Mouse (Mus musculus) monocyte, adult 59 days (primary cell): Measurements from ENCODE around the gene Grk6. TPM values are rescaled to one million over a fixed set of nuclear protein-coding genes. Genes with fewer than 3 reads are reported as not detected.

ENCODE experiments used
- total RNA-seq, 2 experiments: library from RNA; stranded (reverse); gene quantifications; one replicate each; pipeline ENCODE4 v1.2.4; 2023

Grk6 gene
- 100 to 1,000 TPM; 149 to 155 TPM for total RNA-seq

DNA sequence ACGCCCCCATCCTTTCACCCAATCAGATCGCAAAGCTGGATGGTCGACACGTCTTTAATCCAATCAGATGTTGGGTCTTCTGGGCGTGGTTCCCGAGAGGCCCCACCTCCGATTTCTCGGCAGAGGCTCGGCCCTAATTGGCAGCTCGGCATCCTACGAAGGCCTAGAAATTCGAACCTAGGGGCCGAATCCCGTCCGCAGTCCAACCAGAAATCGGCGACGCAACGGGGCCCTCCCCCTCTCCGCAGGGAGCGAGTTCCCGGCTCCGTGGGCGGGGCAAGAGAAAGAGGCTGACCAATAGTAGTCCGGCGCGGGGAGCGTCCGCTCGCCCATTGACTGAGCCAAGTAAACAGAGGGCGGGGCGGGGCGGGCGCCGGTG, at the start of gene Grk6:
TSS of gene Grk6 (plus strand) at position 136 of the 379 bp plus-strand sequence.

DNA sequence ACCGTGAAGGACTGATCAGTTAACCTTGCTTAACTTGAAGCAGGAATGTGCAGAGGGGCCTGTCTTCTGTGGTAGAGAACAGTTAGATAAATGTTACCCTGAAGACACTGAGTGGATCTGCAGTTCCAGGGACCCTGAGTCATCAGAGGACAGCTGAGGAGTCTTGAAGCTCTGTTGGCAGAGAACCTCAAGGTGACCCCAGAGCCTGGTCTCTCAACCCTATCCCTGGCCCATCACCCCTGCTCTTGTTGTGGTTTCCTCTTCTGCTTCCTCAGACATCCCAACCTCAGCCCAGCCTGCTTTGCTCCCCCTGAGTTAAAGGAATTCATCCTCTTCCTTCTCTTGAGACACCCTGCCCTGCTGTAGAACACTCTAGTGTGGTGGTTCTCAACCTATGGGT, 46.8 kb upstream of the Grk6 start, which contains the start of gene Slc34a1:
TSS of gene Slc34a1 (plus strand) at position 100 of the 400 bp plus-strand sequence.

DNA sequence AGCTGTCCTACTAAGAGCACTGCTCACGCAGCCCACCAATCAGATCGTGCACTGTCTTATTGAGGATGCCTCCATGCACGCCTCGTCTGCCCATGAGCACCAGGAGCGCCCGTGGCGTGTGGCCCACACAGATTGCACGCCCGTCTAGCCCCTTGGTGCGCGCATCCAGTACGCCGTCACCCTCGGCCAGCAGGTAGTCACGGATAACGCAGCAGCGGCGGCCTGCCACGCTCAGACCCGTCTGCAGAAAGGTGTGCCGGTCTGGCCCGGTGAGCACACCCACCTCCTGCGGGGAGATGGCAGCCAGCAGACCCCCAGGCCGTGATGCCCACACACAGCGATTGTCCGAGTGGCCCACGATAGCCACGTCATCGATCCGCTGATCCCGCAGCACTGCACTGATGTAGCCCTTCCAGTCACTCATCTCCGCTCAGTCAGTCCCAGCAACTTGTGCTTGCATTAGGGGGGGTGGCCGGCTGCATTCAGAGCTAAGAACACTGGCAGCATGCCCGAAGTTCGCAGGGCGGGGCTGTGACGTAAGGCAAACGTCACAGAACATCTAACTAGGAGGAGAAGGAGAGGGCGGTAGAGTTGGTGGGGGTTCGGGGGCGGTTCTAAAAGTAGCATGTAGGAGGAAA, 30.0 kb upstream of the Grk6 start, which contains the start of gene Pfn3:
TSS of gene Pfn3 (minus strand) at position 490 of the 638 bp plus-strand sequence.

DNA sequence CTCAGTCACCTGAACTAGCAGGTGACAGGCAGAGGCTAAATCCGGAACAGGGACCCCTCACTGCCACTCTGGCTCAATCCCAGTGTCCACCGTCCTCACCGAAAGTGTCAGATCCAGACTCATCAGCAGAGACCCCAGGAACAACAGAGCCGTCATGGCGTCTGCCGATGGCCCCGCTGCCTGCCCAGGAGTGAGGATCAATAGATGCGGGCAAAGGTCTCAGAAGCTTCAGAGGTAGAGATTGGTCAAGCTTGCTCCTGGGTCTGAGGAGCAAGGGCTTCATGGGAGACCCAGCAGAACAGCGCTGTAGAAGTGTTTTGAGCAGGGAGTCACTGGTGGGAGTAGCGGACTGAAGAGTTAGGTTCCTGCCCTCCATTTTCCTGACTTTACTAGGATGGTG, 18.3 kb upstream of the Grk6 start, which contains the start of gene F12:
TSS of gene F12 (minus strand) at position 181 of the 400 bp plus-strand sequence.

DNA sequence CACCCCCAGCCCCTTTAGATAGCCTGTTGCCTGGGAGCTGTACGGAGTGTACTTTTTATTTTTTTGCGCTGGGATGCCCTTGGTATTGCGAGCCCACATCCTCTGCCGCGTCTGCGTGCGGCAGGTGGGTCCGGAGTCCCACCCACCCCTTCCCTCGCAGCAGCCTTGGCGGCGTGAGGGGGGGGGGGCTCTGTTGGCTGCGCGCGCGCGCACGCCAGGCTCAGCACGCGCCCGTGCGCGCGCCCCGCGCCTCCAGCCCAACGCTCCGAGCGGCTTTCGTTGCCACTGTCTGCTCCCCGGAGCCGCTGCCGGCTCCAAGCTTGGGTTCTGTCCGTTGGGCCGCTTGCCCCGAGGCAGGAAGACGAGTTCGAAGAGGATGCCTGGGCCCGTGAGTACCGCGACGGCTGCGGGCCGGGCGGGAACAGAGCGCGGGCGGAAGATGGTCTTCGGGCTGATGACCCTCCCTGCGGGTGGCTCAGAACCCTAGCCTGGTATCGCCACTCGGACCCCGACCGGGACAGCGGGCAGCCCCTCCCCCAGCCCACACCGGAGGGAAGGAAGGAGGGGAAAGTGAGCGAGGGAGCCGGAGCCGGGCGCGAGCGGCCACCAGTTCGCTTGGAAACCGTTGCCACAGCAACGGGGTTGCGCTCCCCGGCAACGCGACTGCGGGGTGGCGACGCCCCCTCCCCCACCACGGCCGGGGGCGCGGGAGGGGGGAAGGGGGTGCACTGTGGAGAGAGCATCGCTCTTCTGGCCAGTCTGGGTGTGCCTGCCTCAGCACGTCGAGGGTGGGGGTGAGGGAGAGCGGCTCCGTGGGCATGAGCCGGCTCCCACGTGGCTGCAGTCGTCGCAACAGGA, 19.4 kb downstream of the Grk6 start, which contains the start of gene Prr7:
TSS of gene Prr7 (plus strand) at position 241 of the 858 bp plus-strand sequence.

DNA sequence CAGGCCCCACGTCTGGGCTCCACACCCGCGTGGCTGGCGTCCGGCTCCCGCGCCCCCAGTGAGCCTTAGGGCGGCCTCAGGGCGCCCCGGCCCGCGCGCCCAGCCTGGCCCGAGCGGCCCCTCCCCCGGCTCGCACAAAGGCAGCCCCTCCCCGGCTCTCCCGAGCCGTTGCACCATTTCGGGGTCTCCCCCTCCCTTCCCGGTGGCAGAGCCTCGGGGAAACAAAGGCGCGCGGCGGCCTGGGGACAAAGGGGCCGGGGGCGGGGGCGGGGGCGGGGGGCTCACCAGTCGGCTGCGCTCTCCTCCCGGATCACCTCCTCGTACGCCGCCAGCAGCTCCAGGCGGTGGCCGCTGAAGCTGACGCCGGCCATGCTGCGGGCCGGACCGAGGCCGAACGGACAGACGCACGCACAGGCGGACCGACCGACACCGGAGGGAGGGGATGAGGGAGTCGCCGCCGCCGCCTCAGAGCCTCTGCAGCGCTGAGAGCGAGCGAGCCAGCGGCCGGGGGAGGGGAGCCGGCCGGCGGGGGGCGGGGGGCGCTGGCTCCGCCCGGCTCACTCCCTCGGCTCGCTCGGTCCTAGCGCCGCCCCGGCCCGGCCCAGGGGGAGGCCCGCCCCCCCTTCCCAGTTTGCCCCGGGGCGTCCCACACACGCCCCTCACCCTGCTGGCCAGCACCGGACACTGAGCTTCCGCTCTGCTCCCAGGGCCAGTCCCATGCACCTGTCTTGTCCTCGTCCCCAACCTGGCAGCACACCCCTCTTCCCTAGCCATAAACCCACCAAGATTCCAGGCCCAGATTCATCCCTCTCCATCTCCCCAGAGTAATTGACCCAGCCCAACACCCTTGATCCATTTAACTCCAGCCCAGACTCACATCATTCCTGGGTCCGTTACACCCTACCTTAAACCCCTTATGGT, 43.0 kb downstream of the Grk6 start, which contains the start of gene Dbn1:
TSS of gene Dbn1 (minus strand) at position 534 of the 921 bp plus-strand sequence.

Other genes with a start within 250 kb of the Grk6 start
- gene Nsd1, start 235.3 kb upstream of the Grk6 start, total RNA-seq = 100 to 1,000 TPM; 133 to 136 TPM
- gene Prelid1, start 124.6 kb upstream of the Grk6 start, total RNA-seq = 100 to 1,000 TPM; 150 to 169 TPM
- gene Rab24, start 123.1 kb upstream of the Grk6 start, total RNA-seq = 10 to 100 TPM; 50.4 to 51.8 TPM
- under 1 TPM; 0.36 to 0.52 TPM for gene Mxd3, start 115.2 kb upstream of the Grk6 start, total RNA-seq
- 100 to 1,000 TPM; 116 to 125 TPM for gene Lman2, start 82.3 kb upstream of the Grk6 start, total RNA-seq
- 10 to 100 TPM; 65.0 to 65.2 TPM for gene Rgs14, start 75.3 kb upstream of the Grk6 start, total RNA-seq
- not detected for gene Slc34a1, start 46.9 kb upstream of the Grk6 start, total RNA-seq
- not detected for gene Pfn3, start 29.8 kb upstream of the Grk6 start, total RNA-seq
- not detected for gene F12, start 18.3 kb upstream of the Grk6 start, total RNA-seq
- gene Prr7, start 19.2 kb downstream of the Grk6 start, total RNA-seq = 10 to 100 TPM in 1 of 2 experiments, 1 to 10 TPM in 1; 8.6 to 10.9 TPM
- gene Dbn1, start 43.0 kb downstream of the Grk6 start, total RNA-seq = 1 to 10 TPM in 1 of 2 experiments, under 1 TPM in 1; 0.71 to 1.3 TPM
- 10 to 100 TPM in 1 of 2 experiments, 1 to 10 TPM in 1; 6.9 to 10.9 TPM for gene Pdlim7, start 68.6 kb downstream of the Grk6 start, total RNA-seq
- 100 to 1,000 TPM; 249 to 258 TPM for gene Dok3, start 84.2 kb downstream of the Grk6 start, total RNA-seq
- 10 to 100 TPM; 59.0 to 60.2 TPM for gene Ddx41, start 91.6 kb downstream of the Grk6 start, total RNA-seq
- 100 to 1,000 TPM in 1 of 2 experiments, 10 to 100 TPM in 1; 90.5 to 104 TPM for gene Fam193b, start 126.0 kb downstream of the Grk6 start, total RNA-seq
- gene Tmed9, start 128.7 kb downstream of the Grk6 start, total RNA-seq = 10 to 100 TPM; 93.3 to 95.8 TPM
- 10 to 100 TPM; 11.4 to 13.0 TPM for gene B4galt7, start 154.8 kb downstream of the Grk6 start, total RNA-seq
- gene Caml, start 177.9 kb downstream of the Grk6 start, total RNA-seq = 10 to 100 TPM; 18.6 to 20.4 TPM
- 10 to 100 TPM; 52.8 to 65.4 TPM for gene Ddx46, start 190.0 kb downstream of the Grk6 start, total RNA-seq
- gene B230219D22Rik, start 248.1 kb downstream of the Grk6 start, total RNA-seq = 10 to 100 TPM; 26.2 to 27.4 TPM